Mouse (Mus musculus): ENCODE measurements around the gene Abl2.
A peak's percentile ranks its signal among the peaks of the same experiment; 100 is the strongest.

Abl2 gene

GRCm38 (mm10) chr1:156584175-156584574 lies 25.6 kb downstream of the Abl2 start:
- DNase-seq (ENCODE audit: low read depth), result peak; percentile 18

- no peak for DNase-seq (ENCODE audit: low read depth)
Measured at GRCm38 (mm10) chr1:156585512-156585911, 26.9 kb downstream of the Abl2 start.

DNA sequence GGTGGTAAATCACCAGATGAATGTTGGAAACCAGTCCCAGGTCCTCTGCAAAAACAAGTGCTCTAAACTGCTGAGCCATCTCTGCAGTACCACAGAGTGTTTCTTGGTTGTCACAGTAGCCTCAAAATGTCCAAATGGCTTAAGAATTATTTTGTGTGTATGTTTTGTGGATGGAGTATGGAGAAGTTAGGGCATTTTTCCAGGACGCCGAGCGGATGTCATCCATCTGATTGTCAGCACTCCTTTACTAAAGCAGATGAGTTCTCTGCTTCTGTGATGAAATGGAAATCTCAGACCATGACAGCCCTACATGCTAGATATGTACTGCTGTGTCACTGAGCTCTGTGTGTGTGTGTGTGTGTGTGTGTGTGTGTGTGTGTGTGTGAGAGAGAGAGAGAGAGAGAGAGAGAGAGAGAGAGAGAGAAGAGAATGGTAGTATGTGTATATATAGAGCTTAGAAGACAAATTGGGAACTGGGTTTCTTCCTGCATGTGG lies 31.3 kb downstream of the Abl2 start:
- no peak for DNase-seq (ENCODE audit: low read depth)

DNA sequence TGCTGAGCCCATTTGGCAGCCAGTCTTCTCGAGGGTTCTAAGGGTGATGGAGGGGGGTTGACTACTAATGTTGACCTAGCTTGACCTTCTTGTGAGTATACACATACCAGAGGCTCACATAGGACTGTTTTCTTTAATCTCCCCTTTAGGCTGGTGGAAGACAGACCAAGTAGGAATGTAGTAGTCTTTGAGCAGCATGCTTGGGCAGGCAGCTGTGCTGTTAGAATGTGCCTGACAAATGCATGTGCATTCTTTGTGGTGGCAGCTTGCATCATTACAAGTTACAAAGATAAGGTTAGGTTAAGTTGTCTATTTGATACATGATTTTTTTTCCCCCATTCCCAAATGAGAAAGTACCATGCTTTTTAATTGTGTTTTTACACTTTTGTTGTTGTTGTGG lies 31.8 kb downstream of the Abl2 start:
- DNase-seq (ENCODE audit: low read depth), result no peak

- no peak for DNase-seq (ENCODE audit: low read depth)
Measured at GRCm38 (mm10) chr1:156593267-156593666, 34.7 kb downstream of the Abl2 start.

GRCm38 (mm10) chr1:156597089-156597488 lies 38.5 kb downstream of the Abl2 start:
- no peak for DNase-seq (ENCODE audit: low read depth)

DNA sequence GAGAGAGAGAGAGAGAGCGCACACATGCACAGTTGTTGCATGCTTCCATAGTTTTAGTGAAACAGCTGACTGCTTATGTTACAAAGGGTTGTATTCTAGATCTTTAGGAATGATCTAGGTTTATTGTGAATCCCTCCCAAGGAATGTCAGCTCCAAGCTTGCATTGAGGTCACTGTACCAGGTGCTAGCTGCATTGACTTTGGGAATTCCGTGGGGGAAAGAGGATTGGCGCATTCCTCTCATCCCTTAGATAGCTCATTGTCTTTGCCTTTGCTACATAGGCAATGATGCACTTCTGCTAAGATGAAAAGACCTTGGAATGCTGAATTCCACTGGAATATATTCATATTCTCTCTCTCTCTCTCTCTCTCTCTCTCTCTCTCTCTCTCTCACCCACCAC lies 44.0 kb downstream of the Abl2 start:
- DNase-seq (ENCODE audit: low read depth), result no peak

GRCm38 (mm10) chr1:156605094-156605866 lies 46.7 kb downstream of the Abl2 start:
- DNase-seq (ENCODE audit: low read depth), result no peak

DNA sequence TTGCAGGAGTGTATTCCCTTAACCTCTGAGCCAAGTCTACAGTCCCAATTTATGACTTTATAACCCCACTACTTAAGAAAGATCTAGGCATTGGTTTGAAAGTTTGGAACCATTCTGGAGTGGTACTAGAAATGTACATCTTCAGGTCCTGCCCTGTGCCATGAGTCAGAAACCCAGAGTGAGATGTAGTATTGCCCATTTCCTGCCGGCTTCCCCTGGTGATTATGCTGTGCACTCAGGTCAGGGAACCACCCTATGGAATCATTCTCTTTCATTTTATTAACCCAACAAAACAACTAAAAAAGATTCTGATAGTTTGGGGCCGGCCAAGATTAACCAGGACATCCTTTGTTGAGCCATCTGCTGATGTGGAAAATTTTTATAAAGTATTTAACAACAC lies 47.4 kb downstream of the Abl2 start:
- DNase-seq (ENCODE audit: low read depth), result no peak

GRCm38 (mm10) chr1:156608496-156608895 lies 49.9 kb downstream of the Abl2 start:
- DNase-seq (ENCODE audit: low read depth), result no peak

GRCm38 (mm10) chr1:156610257-156610656 lies 51.7 kb downstream of the Abl2 start:
- no peak for DNase-seq (ENCODE audit: low read depth)

GRCm38 (mm10) chr1:156613855-156614530 lies 55.4 kb downstream of the Abl2 start:
- no peak for DNase-seq (ENCODE audit: low read depth)

DNA sequence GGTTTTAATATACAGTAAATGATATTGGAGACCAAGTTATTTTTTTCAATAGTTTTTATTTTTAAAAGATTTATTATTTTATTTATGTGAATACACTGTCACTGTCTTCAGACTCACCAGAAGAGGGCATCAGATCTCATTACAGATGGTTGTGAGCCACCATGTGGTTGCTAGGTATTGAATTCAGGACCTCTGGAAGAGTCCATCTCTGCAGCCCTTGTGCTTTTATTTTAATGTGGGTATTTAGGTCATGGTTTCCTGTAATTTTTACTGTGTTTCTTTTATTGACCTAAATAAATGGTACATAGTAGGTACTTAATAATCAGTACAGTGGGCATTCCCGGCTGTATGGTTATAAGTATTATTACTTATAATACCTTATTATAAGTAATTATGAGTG lies 56.1 kb downstream of the Abl2 start:
- DNase-seq (ENCODE audit: low read depth), result no peak

GRCm38 (mm10) chr1:156615381-156616133 lies 57.0 kb downstream of the Abl2 start:
- peak; percentile 91 for DNase-seq (ENCODE audit: low read depth)

- no peak for DNase-seq (ENCODE audit: low read depth)
Measured at GRCm38 (mm10) chr1:156616989-156617598, 58.5 kb downstream of the Abl2 start.

- no peak for DNase-seq (ENCODE audit: low read depth)
Measured at GRCm38 (mm10) chr1:156617811-156618210, 59.2 kb downstream of the Abl2 start.

GRCm38 (mm10) chr1:156620292-156620909 lies 61.8 kb downstream of the Abl2 start:
- DNase-seq (ENCODE audit: low read depth), result no peak

- DNase-seq (ENCODE audit: low read depth), result no peak
Measured at GRCm38 (mm10) chr1:156620951-156621350, 62.4 kb downstream of the Abl2 start.

GRCm38 (mm10) chr1:156624231-156624630 lies 65.6 kb downstream of the Abl2 start:
- no peak for DNase-seq (ENCODE audit: low read depth)

DNA sequence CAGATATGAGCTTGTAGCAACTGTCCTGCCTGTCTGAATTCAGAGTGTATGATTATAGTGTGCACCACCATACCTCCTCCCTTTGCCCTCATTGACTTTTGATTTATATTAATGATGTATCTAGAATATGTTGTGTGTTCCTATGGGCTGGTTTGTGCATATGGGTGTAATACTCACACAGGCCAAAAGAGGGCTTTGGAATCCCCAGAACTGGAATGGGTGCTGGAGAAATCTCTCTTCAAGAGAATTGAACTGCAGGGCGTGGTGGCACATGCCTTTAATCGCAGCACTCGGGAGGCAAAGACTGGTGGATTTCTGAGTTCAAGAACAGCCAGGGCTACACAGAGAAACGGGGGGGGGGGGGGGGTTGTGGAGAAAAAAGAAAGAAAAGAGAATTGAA lies 68.1 kb downstream of the Abl2 start:
- DNase-seq (ENCODE audit: low read depth), result no peak

- no peak for DNase-seq (ENCODE audit: low read depth)
Measured at GRCm38 (mm10) chr1:156629984-156630383, 71.4 kb downstream of the Abl2 start.

DNA sequence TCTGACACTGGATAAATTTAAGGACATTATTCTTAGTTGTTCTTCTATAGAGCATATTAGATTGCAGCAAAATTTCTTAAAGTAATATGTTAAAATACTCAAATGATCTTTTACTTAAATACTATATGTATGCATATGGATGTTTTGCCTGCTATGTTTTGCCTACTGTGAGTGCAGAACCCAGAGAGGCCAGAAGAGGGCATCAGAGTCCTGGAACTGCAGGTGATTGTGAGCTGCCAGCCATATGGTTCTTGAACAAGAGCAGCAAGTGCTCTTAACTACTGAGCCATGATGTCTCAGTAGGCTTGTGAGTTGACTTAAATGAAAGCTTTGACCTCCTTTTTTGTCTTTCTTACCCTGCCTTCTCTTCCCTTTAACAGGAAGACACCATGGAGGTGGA lies 72.4 kb downstream of the Abl2 start:
- DNase-seq (ENCODE audit: low read depth), result no peak

Data from c-Kit-positive CD71-negative TER-119-negative erythroid progenitor cells, embryonic 14.5 days (primary cell).